Mouse (Mus musculus) gastrocnemius, postnatal 4 days (tissue): ENCODE data around the gene Dgkb. TPM values are rescaled to one million over a fixed set of nuclear protein-coding genes. Genes with fewer than 3 reads are reported as not detected.
A peak's percentile ranks its signal among the peaks of the same experiment; 100 is the strongest.

ENCODE experiments used
- DNase-seq, 2 experiments: peaks; one replicate each; pipeline ENCODE4 v3.0.0; 2021 to 2022; ENCODE audit warnings: low spot score in 2 of 2, mixed read lengths in 2 of 2
- total RNA-seq, 2 experiments: library from RNA; stranded (reverse); gene quantifications; 2 replicates each; pipeline ENCODE4 v1.2.3; 2021

Gene Dgkb
- total RNA-seq, 2 experiments from 2014 or later: 2.3 to 3.4 TPM

DNA sequence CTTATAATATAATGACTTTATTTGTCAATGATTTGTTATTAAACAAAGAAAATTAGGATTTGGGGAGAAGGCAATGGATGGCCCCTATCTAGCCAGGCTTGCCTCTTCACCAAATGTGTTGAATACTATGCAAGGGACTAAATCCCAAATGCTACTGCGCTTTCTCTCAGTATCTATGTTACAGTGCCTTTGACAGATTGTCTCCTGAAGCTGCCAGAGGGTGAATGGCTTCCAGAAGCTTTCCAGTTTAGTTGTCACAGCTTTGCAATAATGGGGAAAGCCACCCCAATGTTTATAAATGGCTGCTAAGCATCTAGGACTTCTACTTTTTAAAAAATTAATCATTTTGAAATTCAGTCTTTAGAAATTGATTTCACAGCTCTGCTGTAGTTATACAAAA is 175.7 kb downstream of the Dgkb start:
- DNase-seq: no peak

DNA sequence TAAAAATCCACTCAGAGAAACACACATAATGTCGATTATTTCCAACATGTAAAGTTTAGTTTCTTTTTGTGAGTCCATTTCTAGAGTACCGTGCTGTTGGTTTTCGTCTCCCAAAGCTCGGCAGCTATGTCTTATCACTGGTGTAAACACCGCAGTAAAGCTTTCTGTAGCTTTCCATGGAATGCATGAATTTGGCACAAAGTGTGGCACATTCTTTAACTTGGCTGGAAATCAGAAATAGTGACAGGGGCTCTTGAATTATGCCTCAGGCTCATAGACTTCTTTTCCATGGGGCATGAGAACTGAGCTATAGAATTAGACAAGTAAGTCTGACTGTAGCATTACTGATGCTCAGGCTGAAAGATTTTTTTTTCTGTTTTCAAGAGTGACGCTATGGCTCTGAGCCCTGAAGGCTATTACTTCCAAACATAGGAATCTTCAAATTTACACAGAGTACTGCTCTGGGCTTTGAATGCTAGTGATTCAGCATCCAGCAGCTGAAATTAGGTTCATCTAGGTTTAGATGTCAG is 179.0 kb downstream of the Dgkb start:
- no peak for DNase-seq

DNA sequence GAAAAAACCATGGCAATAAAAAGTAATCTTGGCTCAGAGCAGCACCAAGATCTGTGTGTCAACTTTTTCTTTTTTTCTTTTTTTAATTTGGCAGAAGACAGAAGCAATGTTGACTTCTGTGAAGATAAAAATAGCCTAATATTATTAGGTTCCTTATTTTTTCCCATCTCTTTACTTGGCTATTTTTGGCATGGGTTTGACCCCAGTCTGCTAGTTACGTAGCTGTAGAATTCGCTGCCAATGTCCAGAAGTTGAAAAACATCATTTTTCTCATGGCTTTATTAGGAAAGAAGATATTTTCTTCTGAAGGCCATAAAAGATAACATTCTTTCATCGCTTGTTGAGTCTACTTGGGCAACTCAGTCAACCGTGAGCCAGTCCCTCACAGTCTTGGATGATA is 200.1 kb downstream of the Dgkb start:
- DNase-seq: no peak

DNA sequence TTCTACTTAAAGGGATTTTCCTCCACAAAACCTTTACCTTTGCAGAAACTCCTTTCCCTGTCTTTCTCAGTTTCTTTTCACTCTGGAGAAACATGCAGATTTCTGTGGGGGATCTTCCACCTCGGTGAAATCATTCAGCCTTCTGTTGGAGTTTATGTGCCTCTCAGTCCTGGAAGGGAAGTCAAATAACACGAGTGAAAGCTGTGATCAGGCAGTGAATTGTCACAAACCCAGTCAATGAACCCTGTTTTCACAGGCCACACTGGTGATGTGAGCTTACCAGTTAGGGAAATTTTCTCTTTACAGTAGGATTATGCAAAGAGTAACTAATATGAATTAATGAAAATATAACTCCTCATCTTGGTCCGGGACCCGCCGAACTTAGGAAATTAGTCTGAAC is 229.7 kb downstream of the Dgkb start:
- DNase-seq: no peak

DNA sequence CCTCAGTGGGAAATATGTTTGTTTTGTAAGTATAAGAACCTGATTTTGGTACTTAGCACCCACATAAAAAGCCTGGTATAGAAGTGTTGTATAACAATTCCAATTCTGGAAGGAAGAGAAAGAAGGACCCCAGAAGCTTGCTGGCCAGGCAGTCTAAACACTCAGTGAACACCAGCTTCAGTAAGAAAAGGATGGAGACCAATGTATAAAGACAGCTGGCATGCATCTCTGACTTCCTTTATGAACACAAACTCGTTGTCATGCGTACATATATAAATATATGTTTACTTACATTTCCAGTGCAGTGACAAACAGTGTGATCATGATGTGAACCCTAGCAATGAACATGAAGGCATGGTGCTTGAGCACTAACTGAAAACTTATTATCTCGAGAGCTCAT is 270.7 kb downstream of the Dgkb start:
- DNase-seq: no peak

DNA sequence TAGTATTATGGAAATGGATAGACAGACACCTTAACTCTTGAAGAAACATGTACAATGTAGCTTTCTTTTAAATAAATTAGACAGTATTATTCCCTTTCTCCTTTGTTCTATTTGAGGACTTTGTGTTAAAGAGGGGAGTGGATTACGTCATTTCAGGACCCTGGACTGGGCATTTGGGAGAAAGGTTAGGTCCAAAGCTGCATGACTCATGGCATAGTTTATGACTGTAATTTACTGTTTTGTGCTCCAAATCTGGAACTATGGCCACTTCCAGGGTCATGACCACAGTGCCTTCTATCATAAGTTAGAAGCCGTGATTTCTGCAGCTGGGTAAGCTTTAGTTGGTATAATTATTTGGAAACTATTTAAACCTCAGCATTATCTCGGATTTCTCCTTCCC is 294.4 kb downstream of the Dgkb start:
- no peak for DNase-seq

DNA sequence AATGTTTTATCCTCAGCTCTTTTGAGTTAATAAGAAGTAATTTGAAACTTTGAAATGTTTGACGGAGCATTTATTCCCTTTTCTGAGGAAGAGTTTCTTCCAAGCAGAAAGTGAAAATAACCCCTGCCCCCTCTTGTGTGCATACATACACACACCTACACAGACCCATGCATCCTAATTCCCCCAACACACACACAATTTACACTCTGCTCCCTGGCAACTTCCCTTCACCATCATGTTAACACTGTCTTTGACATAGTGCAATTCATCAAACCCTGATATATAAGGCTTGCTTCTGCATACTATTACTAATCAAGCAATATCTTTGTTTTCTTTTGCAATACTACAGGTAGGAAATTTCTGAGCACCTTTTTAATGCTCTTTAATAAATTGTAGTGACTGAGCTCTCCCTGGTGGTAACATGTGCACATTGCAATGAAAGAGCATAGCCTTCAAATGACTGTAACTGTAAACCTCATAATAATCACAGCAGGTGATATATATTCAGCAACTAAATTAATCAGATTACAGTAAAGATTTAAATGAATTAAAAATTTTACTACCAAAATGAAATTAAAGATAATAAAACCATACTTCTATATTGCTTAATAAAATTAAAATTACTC is 297.6 kb downstream of the Dgkb start:
- no peak for DNase-seq

DNA sequence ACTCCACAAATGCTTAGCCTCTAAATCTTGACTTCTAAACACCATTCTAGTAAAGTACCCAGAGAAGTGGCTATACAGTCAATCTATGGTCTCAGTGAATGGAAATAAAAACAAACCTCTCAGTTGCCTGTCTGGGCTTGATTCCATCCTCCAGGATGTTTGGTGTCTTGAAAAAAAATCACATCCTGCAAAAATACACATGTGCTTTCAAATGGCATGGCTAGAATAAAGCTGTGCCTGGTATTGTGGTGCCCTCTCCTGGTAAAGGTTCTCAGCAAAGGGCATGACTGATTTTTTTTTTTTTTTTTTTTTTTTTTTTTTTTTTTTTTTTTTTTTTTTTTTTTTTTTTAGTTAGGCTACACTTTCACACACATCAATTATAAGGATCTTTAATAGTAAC is 306.0 kb downstream of the Dgkb start:
- DNase-seq: no peak

DNA sequence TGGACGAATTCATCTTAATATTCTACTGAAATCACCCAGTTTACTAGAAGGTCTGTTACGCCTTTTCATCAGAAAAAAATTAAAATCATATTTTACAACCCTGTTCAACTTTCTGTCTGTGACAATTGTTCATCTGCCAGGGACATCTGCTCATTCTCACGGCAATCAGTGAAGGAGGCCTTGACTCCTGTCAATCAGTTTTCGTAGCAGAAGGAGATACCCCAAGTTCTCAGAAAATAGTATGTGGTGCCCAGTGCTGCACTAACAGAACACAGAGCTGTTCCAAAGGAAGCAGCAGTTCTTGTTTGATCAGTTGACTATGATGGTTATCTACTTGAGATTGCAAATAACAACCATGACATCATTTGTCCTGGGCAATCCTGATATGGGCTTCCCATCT is 307.8 kb downstream of the Dgkb start:
- DNase-seq: no peak

DNA sequence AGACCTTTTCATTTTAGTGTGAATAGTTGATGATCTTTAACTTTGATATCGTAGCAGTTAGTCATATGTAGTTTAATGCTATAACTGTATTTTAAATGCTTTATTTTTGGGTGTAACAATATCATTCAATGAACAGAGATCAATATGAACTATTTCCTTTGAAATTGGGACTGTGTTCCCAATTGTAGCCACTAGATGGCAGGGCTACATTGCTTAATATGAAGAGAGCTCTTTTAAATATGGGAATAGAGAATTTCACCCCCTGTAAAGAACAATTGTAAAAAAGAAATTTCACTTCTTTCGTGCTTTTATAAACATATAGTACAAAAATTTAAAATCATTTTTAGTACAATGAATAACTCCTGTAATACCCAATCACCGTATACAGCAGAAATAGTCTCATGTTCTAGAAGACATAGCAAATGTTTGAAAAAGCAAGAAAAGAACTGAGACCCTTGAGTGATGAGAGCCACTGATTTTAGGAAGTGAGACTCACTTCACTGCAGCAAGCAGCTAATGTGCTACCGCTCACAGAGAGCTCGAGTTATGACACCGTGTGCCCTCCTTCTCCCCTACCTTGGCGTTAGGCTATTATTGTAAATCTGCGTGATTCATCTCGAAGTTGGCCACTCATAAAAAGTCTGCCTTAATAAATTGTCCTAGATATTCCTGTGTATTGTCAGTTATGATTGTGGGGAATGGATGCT is 312.8 kb downstream of the Dgkb start:
- no peak for DNase-seq

DNA sequence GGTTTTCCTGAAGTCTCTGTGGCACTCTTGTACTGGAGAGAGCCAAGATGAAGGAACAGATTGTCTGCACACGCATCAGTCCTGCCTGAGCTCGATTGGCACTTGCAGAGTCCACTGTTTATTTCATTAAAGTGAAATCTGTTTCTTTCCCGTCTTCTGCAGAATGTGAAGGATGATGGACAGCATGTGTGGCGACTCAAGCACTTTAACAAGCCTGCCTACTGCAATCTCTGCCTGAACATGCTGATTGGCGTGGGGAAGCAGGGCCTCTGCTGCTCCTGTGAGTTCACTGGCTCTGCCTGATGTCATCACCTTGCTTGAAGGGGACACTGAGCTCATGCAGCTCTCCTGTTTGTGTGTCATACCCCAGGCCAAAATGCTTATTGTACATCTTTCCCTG is 318.9 kb downstream of the Dgkb start:
- DNase-seq: no peak

DNA sequence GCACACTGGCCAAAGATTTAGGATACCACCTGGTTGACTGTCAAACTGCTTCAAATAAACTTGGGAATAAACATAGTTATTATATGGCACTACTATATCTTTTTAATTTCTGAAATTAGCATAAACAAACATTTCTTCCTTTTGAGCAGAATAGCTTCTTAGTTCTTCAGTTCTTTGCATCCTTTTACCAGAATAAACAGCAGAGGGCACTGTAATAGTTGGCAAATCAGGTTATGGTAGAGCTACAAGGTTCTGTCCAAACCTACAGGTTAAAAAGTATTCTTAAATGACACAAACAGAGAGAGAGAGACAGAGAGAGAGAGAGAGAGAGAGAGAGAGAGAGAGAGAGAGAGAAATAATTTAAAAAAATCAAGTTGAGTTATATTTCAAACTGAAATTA is 322.5 kb downstream of the Dgkb start:
- DNase-seq: no peak

DNA sequence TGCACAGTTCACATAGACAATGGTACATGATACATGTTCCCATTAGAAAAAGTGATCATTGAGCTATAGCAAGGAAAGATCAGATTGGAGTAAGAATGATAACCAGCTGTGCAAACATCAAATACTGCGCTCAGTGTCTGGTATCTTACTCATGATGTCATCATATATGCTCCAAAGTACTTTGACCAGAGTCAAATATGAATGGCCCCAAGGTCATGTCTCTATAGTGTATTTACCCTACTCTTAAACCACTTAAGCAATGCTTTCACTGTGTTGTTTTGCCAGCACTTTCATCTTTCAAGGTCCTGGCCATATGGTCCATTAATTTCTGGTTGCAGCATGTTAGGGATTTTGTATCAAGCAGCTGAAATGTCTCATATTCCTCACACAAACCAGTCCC is 415.1 kb downstream of the Dgkb start:
- no peak for DNase-seq

DNA sequence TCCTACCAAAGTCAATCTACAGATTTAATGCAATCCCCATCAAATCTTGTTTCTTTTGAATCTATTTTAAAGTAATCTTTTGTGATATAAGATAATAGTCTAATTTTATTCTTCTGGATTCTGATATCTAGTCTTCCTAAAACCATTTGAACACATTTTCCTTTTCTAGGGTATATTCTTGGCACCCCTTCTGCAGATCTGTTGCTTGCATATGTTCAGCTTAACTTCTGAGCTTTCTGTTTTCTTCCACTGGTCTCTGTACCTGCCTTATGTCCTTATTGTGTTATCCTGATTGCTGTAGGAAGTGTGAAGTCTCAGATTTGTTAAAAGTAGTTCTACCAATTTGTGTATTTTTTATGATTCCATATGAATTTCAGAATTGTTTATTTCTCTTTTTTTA is 451.3 kb downstream of the Dgkb start:
- DNase-seq: no peak

DNA sequence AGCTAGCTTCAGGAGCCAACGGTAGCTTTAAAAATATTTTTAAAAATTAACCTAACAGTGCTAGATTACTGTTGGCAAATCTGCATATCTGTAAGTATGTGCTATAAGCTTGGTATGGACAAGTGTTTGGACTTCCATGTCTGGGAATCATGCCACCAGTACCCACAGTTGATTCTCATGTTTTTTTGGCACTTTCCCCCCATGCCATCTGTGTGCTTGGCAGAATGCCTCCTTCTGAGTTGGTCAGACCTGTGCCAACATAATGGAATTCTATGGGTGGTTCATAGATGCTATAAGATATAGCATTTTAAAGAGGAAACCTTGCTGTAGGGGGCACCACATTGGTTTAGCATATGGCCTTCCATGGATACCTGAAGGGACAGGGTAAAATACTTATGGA is 484.0 kb downstream of the Dgkb start:
- DNase-seq: no peak

DNA sequence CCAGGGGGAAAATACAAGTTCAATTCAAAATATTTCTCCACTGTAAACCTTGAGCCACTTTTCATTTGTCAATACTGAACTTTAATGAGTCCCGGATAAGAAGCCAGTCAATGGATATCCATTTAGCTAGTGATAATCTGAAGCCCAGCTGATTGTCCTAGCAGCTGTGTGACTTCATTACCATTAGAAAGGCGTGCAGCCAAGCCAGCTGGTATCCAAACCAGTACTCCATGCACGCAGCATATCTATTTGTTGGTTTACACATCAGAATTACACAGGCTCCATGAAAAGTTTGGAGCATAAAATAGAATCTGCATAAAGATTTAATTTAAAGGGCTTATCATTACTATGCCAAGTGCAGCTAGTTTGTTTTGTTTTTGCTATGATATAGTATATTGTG is 486.3 kb downstream of the Dgkb start:
- DNase-seq: no peak

DNA sequence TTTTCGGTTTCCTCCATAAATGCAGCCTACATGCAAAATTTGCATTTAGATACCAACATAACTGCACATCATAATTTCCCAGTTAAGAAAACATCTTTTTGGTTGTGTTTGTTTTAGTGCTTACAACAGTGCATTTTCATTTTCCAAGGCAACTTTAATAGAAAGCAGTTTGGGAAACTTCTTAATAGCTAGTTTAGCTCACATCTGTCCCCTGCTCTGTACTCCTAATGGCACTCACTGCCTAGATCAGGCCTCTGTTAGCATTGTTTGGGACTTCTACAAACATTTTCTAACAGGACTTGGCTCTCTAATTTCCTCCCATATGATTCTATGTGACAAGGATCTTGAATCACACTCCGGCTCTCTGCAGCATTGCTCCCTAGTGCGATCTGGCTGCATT is 486.7 kb downstream of the Dgkb start:
- DNase-seq: no peak

DNA sequence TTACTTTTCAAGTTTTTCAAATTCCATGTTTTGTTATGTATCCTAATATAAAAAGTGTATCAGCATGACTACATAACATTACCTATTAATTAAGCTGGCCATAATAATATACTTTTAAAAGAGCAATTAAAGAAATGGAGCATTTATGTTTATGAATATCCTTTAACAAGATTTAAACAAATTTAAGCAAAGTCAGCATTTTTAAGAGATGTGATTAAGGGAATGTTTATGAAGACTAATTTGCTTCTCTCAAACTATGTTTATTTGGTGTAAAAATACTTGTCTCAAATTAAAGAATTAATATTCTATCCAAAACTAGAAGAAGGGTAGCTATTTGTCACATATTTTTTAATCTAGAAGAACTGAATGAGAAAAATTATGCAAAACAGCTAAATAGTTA is 492.4 kb downstream of the Dgkb start:
- no peak for DNase-seq

DNA sequence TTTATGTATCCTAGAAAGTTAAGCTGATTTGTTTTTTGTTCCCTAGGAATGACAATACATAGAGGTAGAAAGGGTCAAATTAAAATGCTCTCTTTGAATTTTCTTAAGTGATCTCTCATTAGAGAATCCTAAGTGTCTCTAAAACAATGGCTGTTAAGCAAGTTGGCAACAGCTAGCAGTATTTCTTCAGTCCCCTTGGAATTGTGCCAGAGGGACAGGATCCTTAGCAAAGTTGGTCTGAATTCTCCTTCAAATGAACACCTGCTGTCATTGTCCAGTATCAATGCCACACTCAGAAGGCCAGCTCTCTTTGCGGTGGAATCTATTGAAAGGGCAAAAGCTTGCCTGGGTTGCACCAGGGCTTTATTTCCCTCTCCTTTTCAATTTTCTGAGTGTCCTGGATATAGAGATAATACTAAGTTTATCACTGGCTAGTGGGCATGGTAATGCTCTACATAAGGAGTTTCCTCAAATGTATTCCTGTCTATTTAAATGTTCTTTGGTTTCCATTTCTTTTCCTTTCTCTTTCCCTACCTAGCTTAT is 510.3 kb downstream of the Dgkb start:
- DNase-seq: no peak

DNA sequence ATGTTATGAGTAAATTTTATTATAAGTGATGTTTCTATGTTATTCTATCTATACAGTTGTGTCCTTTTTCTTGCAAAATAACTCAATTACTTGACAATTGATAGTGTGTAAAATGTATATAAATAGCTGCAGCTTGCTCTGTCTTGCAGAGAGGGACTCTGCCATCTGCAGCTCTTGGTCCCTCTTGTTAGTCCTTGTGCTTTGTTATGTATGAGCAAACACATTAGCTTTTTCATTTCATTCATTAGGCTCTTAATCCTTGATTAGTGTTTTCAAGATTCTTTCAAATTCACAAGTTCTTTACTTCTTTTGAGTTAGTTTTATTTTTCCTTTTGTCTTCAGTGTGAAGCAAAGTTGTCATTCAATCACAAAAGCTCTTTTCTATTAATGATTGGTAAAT is 511.3 kb downstream of the Dgkb start:
- no peak for DNase-seq

DNA sequence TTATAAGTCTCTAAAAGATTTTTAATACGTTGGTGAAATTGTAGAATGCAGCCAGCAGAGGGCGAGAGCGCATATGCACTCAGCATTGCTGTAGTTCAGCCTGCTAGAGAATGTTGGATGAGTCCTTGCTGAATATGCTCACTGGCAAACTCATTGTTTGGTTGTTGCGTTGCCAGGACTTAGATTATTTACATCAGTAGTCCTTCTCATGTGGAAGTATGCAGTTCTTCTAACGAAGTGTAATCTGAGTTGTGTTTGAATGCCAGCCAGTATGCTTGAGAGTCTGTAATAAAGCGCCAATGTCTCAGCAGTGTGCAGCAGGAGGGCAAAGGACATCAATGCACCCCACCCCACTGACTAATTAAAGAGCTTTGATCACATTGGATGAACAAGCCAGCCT is 525.1 kb downstream of the Dgkb start:
- peak in 1 of 2 experiments; percentile 51 for DNase-seq

DNA sequence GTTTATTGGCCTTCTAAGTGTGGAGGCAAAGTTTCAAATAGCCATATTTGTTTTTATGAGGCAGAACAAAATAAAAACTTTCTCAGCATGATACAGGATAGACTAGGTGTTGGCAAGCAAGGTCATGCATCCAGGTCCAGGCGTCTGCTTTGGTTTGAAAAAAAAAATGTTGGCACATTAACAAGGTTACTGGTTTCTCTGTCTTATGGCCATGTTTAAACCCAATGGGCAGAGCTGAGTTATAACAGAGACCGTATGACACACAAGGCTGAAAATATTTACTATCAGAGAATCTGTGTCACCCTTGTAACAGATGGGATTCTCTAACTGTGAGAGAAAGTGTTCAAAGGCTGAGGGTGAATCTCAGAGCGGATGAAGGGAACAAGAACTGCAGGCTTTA is 535.0 kb downstream of the Dgkb start:
- no peak for DNase-seq

DNA sequence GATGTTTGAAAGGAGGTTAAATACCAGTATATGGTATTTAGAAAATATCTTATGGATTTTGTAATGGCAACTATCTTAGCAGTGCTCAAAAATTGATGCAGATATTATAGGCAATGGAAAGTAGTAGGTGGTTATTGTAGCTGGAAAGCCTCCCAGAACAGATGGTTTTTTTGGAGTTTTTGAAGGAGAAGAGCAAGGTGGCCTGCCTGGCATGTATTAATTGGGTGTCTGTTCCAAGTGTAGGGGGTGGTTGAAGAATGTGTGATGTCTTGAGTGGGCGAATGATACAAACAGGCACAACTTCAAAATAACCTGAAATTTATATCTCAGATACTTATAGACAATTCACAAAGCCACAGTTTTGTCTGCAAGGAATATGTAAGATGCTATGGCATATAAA is 538.9 kb downstream of the Dgkb start:
- no peak for DNase-seq
